Mouse (Mus musculus): ENCODE measurements at regions not wholly inside any gene's neighbourhood (a gene's known extent, or its start where the extent isn't known, plus 50 kb on each side); places are given as distances from the start of the nearest gene placed in this dataset.

DNA sequence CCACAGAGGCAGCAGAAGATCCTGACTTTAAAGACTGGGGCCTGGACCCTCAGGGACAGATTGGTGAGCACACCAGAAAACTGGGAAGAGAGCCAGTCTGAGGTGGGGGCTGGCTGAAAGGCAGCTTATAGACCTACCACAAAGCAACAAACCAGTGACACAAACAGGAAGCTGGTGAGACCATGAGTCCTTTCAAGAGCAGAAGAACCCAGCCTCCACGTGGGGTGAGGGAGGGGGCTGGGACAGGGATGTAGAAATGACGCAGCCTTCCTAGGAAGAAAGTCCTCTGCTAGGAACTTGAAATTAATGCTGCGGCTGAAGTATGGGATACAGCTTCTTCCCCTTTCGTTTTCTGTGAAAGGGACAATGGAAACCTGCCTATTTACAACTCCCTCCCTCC is 770.8 kb upstream of the Car8 start:
- DNase-seq (ENCODE audit: low read depth, low spot score), result no peak

DNA sequence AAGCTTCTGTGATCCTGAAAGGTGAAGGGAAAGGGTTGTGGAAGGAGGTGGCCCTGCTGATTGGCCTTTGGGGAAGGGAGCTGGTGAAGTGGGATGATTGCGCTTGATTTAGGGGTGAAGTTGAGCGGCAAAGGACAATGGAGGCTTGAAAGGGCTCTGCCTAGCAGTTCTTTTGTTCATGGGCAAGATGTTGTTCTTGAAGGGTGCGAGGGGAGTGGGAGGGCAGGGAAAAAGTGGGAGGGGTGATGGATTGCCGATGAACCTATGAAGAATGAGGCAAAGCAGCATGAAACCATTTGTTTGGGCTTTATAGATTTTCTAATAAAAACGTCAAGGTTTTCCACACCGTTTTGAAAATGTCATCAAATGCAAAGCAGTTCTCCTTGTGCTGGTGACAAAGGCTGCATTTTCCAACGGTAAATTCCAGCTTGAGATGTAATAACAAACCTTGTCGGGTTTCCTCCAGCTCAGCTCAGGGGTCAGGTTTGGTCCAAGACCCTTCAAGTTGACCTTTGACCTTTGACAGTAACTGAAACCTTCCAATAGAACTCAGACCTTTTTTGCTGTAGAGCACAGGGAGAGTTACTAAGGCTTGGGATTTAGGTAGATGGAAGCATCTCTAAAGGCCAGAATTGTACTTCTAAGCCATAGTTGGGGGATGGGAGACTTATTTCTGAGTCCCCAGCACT is 767.2 kb upstream of the Car8 start:
- DNase-seq (ENCODE audit: low read depth, low spot score), result no peak

GRCm38 (mm10) chr4:9003891-9004290 is 765.0 kb upstream of the Car8 start:
- no peak for DNase-seq (ENCODE audit: low read depth, low spot score)

GRCm38 (mm10) chr4:9002380-9002779 is 763.5 kb upstream of the Car8 start:
- no peak for DNase-seq (ENCODE audit: low read depth, low spot score)

DNA sequence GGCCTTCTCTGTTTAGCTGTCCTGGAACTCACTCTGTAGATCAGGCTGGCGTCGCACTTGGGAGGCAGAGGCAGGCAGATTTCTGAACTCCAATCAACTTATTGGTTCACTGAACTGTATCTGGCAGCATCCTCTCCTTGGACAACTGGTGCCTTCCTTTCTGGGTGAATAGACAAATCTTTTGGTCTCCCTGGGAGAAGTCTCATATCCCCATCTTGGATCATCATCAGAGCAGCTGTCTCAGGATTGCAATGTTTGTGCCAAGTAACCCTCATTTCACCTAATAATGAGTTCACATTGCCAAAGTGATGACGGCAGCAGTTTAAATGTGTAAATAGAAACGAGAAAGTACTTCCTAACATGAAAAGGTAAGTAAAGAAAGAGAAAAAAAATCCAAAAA is 759.8 kb upstream of the Car8 start:
- no peak for DNase-seq (ENCODE audit: low read depth, low spot score)

DNA sequence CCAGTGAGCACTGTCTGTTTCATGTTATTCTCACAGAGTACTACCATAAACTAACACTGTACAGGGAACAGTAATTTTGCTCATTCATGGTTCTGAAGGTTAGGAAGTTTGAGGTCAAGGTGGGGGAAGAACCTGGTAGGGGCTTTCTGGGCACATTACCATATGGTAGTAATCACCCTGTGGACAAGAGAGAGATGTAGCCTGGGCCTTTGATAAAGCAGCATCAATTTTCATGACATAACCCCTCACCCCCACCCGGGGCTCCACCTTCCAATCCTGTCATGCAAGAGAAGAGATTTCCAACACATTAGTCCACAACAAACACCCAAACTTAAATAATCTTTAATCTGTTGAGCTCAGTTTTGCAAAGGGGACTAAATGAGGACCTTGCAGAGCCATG is 753.3 kb upstream of the Car8 start:
- DNase-seq (ENCODE audit: low read depth, low spot score), result no peak

GRCm38 (mm10) chr4:8990551-8990950 is 751.7 kb upstream of the Car8 start:
- DNase-seq (ENCODE audit: low read depth, low spot score), result no peak

GRCm38 (mm10) chr4:8989614-8990013 is 750.8 kb upstream of the Car8 start:
- DNase-seq (ENCODE audit: low read depth, low spot score), result no peak

- no peak for DNase-seq (ENCODE audit: low read depth, low spot score)
Observed at GRCm38 (mm10) chr4:8989110-8989509, 750.3 kb upstream of the Car8 start.

DNA sequence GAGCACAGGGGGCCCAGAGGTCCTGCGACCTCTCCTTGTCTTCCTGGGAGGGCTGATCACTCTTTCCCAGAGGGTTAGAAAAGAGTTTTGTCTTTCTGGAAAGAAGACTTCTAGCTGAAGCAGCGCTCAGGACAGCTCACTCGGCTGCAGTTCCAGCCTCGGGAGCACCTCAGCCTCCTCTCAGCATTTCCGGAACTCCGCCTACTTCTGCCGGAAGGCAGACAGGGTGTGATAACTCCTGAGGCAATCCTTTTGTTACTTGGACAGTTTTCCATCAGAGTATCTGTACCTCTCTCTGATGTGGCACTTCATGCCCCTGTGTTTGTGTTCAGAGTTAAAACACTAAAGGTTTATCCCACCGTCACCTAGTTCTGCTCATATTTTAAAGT is 749.5 kb upstream of the Car8 start:
- DNase-seq (ENCODE audit: low read depth, low spot score), result no peak

DNA sequence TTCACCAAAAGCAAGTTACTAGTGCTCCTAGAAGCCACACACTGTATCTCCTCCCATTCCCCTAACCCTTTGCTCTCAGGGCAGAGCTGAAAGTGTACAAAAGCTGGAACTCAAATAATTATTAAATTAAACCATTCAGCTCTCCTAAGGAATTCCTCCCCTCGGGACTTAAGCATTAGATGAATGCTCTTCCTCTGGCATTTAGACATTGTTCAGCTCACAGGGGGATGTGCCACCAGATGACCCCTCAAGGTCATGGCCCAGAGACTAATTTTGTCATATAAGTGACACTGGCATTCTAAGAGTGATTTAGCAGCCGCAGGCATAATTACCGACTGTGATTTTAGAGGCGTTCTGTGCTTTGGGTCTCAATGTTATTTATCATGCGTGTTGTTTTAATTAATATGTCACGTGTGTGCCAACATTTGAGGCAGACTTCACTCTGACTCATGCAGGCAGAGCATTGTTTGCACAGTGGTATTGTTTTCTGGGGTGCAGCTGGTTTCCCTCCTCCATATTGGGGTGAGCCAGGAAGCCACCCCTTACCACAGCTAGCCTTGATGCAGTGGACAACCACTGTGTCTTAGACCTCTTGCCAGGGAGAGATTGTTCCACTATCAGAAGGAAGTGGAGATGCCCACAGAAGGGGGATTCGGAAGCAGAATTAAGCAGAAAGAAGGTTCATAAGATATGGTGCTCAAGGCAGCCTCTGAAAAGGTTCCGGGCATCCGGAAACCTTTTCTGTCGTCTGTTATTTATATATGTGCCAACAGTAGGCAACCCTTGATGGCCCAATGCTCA is 748.9 kb upstream of the Car8 start:
- DNase-seq (ENCODE audit: low read depth, low spot score), result no peak

DNA sequence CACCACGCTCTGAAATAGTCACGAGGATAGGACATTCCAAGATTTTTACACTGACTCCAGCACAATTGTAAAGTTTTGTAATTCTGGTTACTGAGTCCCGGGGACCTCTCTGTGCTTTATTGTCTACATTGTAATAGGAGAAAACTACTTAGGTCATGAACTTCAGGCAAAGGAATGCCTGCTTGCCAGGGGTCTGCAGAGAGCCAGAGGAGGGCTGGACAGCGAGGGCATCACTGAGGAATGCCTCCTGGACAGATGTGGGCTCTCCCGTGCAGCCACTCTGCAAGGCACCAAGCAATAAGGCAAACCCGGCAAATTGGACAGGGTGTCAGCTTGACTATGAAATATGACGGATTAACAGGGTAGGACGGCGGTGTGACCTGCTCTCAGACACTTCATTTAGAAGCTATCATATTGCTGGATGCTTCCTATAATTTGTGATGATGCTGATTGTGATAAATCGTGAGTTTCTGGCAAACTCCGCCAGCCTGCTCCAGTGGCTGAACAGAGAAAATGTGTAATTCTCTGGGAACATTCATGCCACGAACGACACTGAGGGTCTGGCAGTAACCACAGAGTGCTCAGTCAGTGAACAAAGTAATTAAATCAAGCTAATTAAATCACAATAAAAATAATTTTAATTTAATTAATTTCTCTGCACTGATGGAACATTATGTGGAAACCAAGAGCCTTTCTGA is 747.7 kb upstream of the Car8 start:
- no peak for DNase-seq (ENCODE audit: low read depth, low spot score)

DNA sequence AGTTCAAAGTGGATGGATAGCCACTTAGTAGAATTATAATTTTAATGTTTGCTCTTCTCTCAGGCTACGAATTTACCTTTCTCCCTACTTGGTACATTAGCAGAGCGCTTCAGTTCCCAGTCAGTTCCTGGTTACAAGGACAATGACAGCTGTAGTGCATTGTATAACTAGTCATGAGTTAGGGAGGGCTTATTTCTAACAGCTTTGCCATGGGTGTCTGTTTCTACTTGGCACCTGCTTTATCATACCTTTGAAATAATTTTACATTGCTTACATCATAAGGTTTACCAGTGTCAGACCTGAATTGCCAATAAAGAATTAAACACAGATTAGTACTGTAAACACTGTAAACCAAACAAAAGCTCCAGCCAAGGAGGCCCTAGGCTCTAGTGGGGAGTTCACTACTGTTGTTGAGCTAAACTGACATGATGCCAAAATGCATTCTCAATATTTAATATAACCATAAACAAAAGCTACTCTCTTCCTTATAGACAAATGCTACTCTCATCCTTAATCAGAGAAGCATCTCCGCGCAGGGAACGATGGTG is 745.3 kb upstream of the Car8 start:
- DNase-seq (ENCODE audit: low read depth, low spot score), result no peak

- DNase-seq (ENCODE audit: low read depth, low spot score), result no peak
Observed at GRCm38 (mm10) chr4:8978949-8979348, 740.1 kb upstream of the Car8 start.

DNA sequence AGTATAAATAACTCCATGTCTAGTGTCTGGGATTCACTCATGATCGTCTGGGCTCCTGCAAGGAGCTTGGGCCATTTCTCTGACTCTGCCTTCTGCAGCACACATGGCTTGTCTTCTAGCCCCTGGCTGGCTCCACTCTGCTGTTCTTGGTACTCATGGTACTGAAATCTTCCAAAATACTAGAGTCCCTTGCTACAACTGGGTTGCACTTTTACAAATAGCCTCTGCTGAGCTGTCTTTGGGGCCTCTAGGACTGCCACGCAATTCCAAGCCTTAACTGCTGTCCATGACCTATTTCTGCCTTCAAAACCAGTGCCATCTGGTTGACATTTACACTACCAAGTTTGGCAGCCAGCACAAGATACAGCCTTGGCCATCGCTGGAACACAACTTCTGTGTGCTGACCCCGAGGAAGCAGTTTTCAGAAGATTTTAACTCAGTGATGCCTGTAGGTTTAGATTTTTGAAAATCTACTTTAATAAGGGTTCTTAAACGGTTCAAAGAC is 731.2 kb upstream of the Car8 start:
- no peak for DNase-seq (ENCODE audit: low read depth, low spot score)

GRCm38 (mm10) chr4:8968741-8969140 is 729.9 kb upstream of the Car8 start:
- DNase-seq (ENCODE audit: low read depth, low spot score), result no peak

GRCm38 (mm10) chr4:8967986-8968385 is 729.1 kb upstream of the Car8 start:
- no peak for DNase-seq (ENCODE audit: low read depth, low spot score)

- DNase-seq (ENCODE audit: low read depth, low spot score), result no peak
Observed at GRCm38 (mm10) chr4:8965563-8965962, 726.7 kb upstream of the Car8 start.

- DNase-seq (ENCODE audit: low read depth, low spot score), result no peak
Observed at GRCm38 (mm10) chr4:8962959-8963572, 724.2 kb upstream of the Car8 start.

DNA sequence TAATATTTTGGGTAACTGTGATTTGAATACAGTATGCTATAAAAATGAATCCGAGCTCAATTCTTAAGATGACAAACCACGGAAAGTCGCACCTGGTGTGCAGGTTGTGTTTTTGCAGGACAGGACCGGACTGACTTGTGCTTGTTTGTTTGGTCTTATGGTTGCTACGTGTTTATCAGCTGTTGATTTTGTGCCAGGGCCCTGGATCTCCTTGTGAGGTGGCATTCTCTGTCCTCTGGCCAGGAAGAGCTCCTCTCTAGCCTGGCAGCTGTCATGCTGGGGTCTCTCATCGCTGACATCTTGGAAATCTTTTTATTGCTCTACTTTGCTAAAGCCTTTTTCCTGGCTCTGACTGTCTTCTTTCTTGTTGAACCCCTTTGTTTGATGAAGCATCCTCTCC is 723.0 kb upstream of the Car8 start:
- DNase-seq (ENCODE audit: low read depth, low spot score), result no peak

DNA sequence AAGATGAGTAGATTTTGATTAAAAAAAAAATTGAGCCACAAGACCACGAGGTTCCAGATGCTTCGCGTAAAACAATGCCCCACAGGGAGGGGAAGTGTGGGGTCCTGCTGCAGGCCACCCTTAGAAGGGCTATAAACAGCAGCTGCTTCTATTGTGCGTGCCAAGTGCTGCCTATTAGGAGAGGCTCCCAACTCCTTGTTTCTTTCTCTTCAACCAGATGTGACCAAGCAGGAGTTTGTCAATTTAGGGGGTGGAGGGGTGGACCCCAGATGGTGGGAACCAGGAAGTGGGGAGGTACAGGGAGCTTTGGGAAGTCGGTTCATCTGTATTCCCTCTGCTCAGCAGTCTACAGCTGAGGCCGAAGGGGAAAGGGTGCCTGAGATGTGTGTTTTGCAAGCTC is 718.9 kb upstream of the Car8 start:
- no peak for DNase-seq (ENCODE audit: low read depth, low spot score)

DNA sequence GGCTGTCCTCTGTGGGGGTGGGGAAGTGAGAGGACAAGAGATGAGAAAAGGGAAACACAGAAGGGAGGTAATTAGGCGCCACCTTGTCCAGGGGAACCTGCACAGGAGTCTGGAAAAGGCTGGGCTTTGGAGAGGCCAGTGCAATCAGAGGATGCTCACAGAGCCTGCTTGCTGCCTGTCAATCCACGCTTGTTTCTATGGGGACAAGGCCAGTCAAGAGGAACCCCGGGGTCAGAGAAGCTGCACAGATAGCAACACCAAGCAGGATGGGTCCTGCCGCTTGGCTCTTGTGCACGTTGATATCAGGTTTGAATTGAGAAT is 718.1 kb upstream of the Car8 start:
- DNase-seq (ENCODE audit: low read depth, low spot score), result no peak
